In genomic region chr1:165853729-165854420, GRCm38 (mm10) we compare ENCODE assay signal across 8 mouse cellular contexts.
DNase-seq lines count a peak whose midpoint lies in the region; TF ChIP-seq lines count a peak whose summit lies in the region.

No protein-coding gene starts in this region.

- peaks cover 0 to 22% of the 10 kb centered on the region in 2 experiments; a peak in 2 of 4 replicates for H3K36me3 ChIP-seq in MEL (ENCODE audit: control insufficient read depth in 1 of 2, insufficient read depth in 2 of 2, low read length in 2 of 2)

- H3K4me1 ChIP-seq in MEL (ENCODE audit: control insufficient read depth in 1 of 2, insufficient read depth in 2 of 2, low read length in 2 of 2): peaks cover 12 to 24% of the 10 kb centered on the region in 2 experiments

- peak; percentile 93 to 97 (median 96) for TF ChIP-seq CTCF in MEL (IDR thresholded peaks at IDR 0.05 in 2 of 3, conservative IDR thresholded peaks at IDR 0.05 in 1 of 3; ENCODE audit: control insufficient read depth in 1 of 3, insufficient read depth in 1 of 3, low read depth in 2 of 3, low read length in 3 of 3, poor library complexity in 1 of 3, severe bottlenecking in 1 of 3)

- peak; percentile 74 to 84 for TF ChIP-seq EP300 in MEL (IDR thresholded peaks at IDR 0.05; ENCODE audit: low read depth in 1 of 2, low read length in 2 of 2)

- H3K79me2 ChIP-seq in MEL (ENCODE audit: control insufficient read depth, insufficient read depth, low read length, poor library complexity): no peaks in the 10 kb centered on the region

- DNase-seq in adrenal gland, adult (ENCODE audit: inconsistent age in 2 of 2, low spot score in 1 of 2): peak; percentile 55 to 83
- no peak for DNase-seq in adrenal gland, adult 8-10 months
- DNase-seq in MEL (ENCODE audit: low read depth, low spot score): peak; percentile 92
- DNase-seq in cerebellum, adult 18-20 months: peak; percentile 63 to 80
- peak; percentile 77 for DNase-seq in forelimb bud, embryonic 11.5 days (ENCODE audit: low read depth, low spot score)
- peak; percentile 42 to 89 for DNase-seq in kidney, postnatal 36 days
- peak; percentile 75 for DNase-seq in lung, postnatal 10 days
- peak; percentile 55 for DNase-seq in spleen, adult 12 weeks (ENCODE audit: low spot score)

- peak overlapping the region; percentile 45 for H3K9ac ChIP-seq in MEL (ENCODE audit: control insufficient read depth, low read depth, low read length, poor library complexity, severe bottlenecking)

- peak; percentile 75 for TF ChIP-seq RAD21 in MEL (IDR thresholded peaks at IDR 0.05; ENCODE audit: low read depth, low read length)

- TF ChIP-seq POLR2A in MEL (IDR thresholded peaks at IDR 0.05; ENCODE audit: control insufficient read depth in 1 of 2, insufficient read depth in 1 of 2, low read depth in 1 of 2, low read length in 2 of 2, poor library complexity in 1 of 2): no peak

- peak overlapping the region; percentile 63 for H3K27ac ChIP-seq in MEL (ENCODE audit: control insufficient read depth, low read depth, low read length)

- H3K27me3 ChIP-seq in MEL (ENCODE audit: control insufficient read depth in 1 of 2, insufficient read depth in 2 of 2, low read length in 2 of 2): no peaks in the 10 kb centered on the region

- H3K9me3 ChIP-seq in MEL (replicated peaks; ENCODE audit: insufficient read depth, low read length): no peaks in the 10 kb centered on the region

- no peak overlapping the region; a peak in 1 of 4 replicates for H3K4me3 ChIP-seq in MEL (ENCODE audit: control insufficient read depth in 1 of 2, insufficient read depth in 1 of 2, low read depth in 2 of 2, low read length in 2 of 2)

TF ChIP-seq in MEL, 35 proteins besides CTCF, POLR2A, EP300 and RAD21:
- TF ChIP-seq GABPA (IDR thresholded peaks at IDR 0.05; ENCODE audit: low read depth, low read length): no peak
- peak; percentile 68 for TF ChIP-seq ZC3H11A (IDR thresholded peaks at IDR 0.05; ENCODE audit: low read depth, low read length)
- TF ChIP-seq TCF12 (IDR thresholded peaks at IDR 0.05; ENCODE audit: low read depth, low read length): peak; percentile 72
- peak; percentile 97 for TF ChIP-seq SMC3 (IDR thresholded peaks at IDR 0.05; ENCODE audit: low read depth, low read length)
- peak; percentile 3; the same call in 1 of the 2 replicates for TF ChIP-seq TBP (IDR thresholded peaks at IDR 0.05; ENCODE audit: low read depth, low read length)
- 0 out of 2 replicates have a peak, but pooled peaks have one; percentile 8 for TF ChIP-seq MXI1 (IDR thresholded peaks at IDR 0.05; ENCODE audit: low read depth, low read length)
- peak; percentile 56; the same call in 1 of the 2 replicates for TF ChIP-seq RCOR1 (IDR thresholded peaks at IDR 0.05; ENCODE audit: low read depth, low read length)
- TF ChIP-seq GATA1 (IDR thresholded peaks at IDR 0.05; ENCODE audit: low read depth, low read length): peak; percentile 81
- 0 out of 2 replicates have a peak, but pooled peaks have one; percentile 39 for TF ChIP-seq MYC (IDR thresholded peaks at IDR 0.05; ENCODE audit: low read depth, low read length)
- no peak; the same call in 1 of the 2 replicates for TF ChIP-seq MAX (IDR thresholded peaks at IDR 0.05; ENCODE audit: low read length)
- no peak for TF ChIP-seq USF2 (IDR thresholded peaks at IDR 0.05; ENCODE audit: borderline replicate concordance in 1 of 2, insufficient read depth in 1 of 2, low read depth in 1 of 2, low read length in 2 of 2)
- no peak for TF ChIP-seq CHD2 (IDR thresholded peaks at IDR 0.05; ENCODE audit: low read length)
- 0 out of 2 replicates have a peak, but pooled peaks have one; percentile 3 for TF ChIP-seq HCFC1 (IDR thresholded peaks at IDR 0.05; ENCODE audit: low read depth, low read length)
- TF ChIP-seq NELFE (IDR thresholded peaks at IDR 0.05; ENCODE audit: low read depth, low read length): no peak
- 0 out of 2 replicates have a peak, but pooled peaks have one; percentile 33 for TF ChIP-seq MYB (IDR thresholded peaks at IDR 0.05; ENCODE audit: low read depth, low read length)
- no peak for TF ChIP-seq USF1 (IDR thresholded peaks at IDR 0.05; ENCODE audit: low read depth, low read length)
